Mouse (Mus musculus) neural tube, embryonic 10.5 days (tissue): ENCODE data around the gene Natd1.

Source experiments
- DNase-seq: peaks from one replicate; pipeline ENCODE4 v3.0.0-alpha.2; 2017; ENCODE audit warnings: low spot score; ENCODE audit errors: extremely low spot score

The Natd1 gene

DNA sequence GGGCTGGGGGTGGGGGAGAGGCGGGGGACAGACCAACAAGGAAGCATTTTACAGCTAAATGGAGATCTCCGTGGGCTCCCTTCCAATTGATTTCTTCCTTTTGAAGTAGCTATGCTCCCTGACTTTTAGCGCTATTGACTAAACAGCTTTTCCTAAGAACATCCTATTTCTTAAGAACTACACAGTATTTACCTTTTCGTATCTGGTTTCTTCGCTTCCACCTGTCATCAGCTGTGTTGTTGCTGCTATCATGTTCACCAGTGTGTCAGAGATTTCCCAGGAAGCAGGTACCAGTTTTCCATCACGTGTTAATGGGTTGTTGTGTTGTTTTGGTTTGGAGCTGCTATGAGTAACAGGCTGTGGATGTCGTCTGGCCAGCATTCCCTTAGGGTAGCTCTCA is at the start of gene Natd1:
Natd1 (minus strand) TSS at position 260 of the 400 bp plus-strand sequence.
- no peak for DNase-seq

DNA sequence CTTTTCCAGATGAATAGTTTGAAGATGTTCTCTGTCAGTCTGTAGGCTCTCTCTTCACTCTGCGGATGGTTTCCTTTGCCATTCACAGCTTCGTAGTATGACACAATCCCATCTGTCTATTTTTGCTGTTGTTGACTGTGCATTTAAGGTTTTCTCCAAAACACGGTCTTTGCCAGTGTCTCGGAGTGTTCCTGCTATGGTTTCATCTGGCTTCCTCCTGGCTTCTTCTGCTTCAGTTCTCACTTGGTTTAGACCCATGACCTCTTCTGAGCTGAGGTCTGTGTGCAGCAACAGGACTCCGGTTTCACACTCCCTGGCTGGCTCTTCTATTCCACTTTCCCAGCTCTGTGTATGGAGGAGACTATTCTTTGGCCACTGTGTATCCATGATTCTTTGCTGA is 48.2 kb upstream of the Natd1 start:
- DNase-seq: no peak

DNA sequence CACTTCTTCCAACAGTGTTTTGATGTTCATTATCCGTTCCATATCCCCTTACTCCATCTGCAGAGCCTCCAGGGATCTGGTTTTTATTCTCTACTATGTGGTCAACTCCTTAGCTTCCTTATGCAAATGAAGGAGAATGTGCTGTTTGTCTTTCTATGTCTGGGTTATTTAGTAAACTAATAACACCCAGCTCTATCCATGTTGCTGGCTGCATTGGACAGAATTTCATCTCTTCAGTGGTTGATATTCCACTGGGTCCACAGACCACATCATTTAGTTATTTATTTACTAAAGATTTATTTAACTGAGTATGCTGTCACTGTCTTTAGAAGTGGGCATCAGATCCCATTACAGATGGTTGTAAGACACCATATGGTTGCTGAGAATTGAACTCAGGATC is 46.6 kb upstream of the Natd1 start:
- DNase-seq: no peak

DNA sequence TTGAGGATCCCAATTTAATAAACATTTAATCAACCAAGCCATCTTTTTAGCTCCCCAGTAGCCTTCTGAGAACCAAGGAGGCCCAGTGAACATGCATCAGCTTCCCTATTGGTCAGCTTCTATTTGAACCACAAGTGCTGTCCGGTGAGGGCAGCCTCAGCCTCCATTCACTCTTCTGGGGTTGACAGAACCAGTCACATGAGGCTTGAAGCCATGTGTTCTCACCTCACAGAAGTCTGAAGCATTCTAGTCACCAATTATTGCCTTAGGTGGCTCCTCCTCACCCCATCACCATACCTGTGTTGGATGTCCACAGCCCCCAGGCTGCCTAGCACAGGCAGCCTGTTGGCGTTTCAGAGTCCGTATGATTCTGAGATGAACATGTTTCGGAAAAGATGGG is 44.4 kb upstream of the Natd1 start:
- DNase-seq: no peak

DNA sequence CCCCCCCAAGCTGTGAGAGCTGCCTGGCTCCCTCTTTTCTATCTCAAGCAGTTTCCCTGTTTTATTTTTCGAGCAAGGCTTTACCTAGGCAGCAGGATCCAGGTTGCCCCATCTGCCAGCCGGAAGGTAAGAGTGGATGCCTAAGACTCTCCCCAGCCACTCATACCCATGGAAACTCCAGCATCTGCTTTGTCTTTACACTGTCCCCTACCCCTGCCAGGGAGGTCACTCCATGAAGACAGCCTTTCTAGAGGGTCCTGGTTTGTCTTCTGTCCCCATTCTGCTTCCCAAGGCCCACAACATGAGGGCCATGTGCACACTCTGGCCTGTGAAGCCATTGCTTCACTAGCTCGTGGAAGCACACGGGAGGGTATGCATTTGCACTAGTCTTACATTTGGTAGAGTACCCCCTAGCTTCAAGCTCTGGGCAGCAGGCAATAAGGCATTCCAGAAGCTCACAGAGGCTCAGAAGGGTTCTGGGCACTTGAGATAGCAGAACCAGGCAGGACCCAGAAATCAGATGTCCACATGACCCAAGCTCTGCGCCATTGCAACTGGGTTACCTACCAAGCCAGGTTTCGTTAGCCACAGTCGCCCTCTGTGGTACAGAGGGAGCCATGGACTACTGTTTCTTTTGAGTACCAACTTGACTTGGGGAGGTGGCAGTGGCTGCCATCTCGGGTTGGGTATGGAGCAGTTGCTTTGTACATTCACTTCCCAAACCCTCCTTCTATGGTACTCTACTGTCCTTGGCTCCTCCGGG is 41.3 kb upstream of the Natd1 start:
- no peak for DNase-seq

DNA sequence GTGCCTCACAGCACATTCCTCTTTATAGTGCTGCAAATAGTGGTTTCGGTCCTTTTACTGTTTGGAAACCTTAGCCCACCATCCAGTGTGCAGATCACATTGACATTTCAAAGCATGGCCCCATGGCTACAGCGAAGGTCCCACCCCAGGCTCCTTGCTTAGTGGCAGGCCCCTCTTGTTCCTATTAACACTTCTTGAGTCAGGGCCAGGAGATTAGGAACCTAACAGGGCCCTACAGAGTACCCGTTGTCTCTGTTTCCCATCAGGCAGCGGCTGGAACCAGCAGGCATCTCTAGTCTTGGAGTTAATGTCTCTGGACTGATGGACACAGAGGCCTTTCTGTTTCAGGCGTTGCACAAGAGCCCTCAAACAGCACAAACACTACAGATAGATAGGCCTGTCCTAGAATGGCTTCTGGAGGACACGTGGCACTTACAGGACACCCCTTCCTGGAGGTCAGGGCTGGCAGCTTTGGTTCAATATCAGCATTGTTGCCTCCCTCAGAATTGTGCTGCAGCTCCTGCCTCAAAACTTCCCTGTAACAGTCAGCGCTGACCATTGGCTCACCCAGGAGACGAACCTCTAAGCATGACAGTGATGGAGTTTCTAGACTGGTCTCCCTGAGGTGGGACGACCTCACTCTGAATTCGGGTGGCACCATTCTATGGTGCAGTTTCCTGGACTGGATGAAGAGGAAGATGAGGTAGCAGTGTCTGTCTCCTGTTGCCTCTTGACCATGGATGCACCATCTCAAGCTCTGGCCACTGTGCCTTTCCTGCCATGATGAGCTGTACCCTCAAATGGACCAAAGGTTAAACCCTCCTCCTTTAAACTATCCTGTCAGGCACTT is 39.9 kb upstream of the Natd1 start:
- DNase-seq: no peak

DNA sequence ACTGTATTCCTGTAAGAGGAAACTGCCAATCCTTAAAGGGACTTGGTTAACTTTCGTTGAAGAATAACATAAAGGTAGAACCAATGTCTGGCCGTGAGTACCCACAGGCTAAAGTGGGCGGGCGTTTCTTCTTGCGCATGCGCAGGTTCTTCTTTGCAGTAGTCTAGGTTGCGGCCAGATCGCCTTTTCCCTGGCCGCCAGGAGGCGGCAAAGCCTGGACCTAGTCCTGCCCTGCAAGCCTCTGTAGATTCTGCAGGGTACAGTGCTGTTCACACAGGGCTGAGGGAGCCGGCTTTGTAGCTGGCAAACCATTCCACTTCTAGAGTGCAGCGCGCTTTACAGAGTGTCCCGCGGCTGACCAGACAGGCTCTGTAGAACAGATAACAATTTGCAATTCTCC is 39.3 kb upstream of the Natd1 start:
- peak; percentile 84 for DNase-seq

DNA sequence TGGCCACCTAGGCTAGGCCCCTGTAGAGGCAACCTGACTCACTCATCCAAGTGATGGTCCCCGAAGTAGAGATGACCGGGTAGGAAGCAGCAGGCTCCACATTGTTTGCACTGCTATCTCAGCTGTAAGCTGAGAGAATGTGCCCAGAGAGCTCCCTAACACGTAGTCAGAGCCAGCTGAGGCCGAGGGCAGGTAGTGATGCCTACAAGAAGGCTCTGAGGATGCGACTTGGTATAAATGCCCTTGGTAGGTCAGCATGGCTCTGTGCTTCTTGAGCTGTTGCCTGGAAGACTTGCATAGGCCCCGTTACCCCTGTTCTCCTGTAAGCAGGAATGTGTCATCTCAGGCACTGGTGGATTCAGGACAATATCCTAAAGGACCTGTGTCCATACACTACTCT is 38.4 kb upstream of the Natd1 start:
- DNase-seq: no peak

DNA sequence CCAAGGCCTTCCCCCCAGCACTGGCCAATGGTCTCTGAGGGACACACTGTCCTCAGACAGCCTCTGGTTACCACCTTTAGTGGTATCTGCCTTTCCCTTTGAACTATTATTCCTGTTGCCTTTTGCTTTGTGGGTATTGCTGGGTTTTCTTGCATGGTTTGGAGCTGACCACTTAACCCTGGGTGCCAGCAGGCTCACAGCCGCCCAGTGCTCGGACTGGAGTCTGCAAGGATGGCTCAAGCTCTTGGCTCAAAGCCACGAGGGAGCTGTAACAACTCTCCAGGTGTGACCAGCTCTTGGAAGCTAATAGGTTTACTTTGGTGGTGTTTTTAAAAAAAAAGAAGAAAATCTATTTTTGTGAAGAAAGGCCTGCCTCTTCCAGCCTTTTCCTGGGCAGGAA is 37.8 kb upstream of the Natd1 start:
- no peak for DNase-seq

DNA sequence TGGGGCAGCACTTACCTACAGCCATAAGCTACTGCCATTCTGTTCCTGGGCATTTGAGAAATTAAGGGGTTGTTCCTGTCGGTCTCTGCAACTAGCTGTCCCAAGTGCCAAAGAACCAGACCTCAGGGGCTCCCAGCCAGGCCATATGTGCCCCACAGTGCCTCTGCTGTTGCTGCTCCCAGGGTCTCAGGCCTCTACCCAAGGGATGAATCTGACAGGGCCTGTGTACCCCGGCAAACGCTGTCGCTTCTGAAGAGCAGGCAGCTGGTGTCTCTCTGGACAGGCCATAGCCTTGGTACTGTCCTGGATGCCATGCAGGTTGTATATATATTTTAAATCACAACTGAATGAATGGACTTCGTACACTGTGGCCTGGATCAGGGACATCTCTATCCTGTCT is 37.3 kb upstream of the Natd1 start:
- DNase-seq: no peak

DNA sequence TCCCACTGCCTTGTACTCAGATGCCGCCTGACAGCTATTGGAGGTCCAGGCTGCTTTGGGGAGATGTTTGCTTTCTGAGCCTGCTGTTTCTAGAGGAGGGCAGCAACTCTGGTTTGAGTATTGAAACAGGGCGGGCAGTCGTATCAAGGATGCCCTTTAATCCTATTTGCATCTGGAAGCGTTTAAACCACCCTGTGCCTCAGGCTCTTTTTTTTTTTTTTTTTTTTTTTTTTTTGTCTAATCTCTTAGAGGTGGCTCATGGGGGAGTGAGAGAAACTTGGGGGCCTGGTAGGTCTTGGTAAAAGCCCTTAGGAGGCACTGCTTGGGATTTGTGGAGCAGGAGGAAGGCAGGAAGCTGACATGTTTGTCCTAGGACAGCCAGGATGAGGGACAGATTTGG is 30.5 kb upstream of the Natd1 start:
- no peak for DNase-seq

DNA sequence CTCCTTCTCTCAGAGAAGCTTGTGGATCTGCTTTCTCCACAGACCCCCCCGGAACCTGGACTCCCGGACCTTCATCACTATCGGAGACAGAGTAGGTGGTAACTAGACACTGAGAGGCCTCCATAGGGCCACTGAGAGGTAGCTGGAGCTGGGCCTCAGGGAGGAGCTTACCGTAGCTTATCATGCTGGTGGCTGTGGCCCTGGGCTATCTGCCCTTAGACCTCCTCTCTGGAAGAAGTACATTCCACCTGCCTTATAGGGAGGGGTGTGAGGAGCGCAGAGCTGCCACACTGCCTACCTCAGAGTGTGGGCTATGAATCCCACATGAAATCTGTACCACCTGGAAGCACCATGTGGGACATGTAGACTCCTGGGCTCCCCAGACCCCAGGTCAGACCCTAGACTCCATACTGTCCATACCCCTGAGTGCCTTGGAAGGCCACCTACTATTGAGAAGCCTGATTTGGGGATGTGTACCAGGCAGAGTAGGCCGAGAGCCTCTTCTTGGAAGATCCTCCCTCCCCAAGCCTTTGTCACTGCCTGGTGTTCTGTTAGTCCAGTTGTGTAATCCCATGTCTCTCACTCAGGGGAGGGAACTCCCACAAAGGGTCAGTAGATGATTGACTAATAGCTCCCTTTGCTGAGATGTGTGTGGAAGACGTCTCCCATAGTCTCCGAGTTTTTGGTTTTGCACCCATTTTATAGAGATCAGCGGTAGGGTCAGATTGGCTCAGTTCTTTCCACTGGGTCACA is 27.9 kb upstream of the Natd1 start:
- DNase-seq: no peak

DNA sequence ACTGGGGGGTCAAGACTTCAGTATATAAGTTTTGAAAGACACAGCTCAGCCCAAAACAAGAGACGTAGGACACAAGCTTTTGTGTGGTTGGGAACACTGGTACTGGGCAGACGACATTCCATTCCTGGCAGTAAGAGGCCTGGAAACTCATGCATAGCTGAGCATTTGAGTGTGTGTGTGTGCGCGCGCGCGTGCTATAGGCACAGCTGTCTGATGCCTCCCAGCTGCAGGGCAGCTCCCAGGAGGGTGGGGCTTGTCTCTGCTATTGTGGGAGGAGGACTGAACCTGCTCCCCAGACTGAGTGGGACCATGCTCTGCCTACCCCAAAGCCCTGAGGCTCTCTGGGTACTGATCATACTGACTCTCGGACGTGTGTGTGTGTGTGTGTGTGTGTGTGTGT is 26.8 kb upstream of the Natd1 start:
- peak; percentile 19 for DNase-seq

DNA sequence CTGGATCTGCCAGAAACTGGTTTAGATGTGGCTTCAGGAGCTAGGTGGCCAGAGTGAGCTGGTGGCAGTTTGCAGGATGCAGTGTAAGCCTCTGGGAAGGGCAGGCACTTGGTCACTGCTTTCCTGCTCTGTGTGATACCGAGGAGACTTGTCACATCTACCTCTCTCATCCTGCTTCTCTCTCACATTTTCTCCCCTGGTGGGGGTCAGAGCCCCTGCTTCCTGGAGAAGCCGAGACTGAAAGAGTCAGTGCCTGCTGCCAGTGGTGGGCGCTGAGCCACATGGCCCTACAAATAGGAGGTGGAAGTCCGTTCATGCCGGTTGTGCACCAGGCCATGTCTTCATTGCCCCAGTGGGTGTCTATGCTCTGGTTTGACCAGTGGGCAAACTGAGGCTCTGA is 26.0 kb upstream of the Natd1 start:
- no peak for DNase-seq

DNA sequence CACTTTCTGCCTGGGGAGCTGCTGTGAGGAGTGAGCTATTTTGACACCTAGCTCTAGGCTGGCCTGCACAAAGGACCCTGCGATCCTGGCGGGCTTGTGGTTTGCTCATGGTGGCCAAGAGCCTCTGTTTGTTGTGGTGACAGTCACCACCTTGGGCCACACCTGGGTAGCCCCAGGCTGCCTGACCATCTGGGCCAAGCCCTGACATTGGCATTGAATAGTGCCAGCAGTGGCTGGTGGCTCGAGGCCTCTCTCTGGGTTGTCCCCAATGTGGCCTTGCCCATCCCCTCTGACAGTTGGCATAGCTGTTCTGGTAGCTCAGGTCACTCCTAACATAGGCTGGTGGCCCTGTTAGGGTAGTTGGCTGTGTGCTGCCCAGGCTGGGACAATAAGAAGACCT is 24.9 kb upstream of the Natd1 start:
- DNase-seq: no peak

DNA sequence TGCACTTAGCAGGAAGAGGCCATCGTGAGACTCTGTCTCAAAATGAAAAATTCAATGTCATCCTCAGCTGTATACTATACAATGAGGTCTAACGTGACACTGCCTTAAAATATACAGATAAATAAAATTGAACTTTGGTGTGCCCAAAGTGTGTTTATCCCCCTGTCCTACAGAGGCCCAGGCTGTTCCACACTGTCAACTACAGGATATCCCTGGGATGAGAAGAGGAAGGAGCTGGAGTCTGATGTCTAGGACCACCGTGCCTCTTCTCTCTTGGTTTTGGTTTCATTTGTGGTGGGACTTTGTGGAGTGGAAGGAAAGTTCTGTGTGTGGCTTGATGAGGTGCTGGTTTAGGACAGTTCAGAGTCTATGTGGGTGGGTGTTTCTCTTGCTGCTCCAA is 23.1 kb upstream of the Natd1 start:
- DNase-seq: no peak

DNA sequence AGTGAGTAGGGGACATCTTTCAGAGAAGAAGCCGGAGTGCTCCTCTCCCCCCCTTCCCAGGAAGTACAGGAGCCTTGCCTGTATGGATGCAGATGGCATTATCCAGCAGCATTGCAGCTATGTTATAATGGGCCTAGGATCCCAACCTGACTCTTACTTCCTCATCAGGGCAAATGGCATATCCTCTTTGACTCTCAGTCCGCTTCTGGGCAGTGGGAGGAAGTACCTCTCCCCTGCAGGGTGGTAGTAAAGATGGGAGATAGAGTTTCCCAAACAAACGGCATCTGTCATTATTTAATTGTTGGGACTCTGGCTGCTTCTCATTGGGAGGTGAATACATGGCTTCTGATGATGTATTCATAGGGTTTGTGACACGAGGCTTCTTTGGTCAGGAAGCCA is 21.4 kb upstream of the Natd1 start:
- DNase-seq: no peak

DNA sequence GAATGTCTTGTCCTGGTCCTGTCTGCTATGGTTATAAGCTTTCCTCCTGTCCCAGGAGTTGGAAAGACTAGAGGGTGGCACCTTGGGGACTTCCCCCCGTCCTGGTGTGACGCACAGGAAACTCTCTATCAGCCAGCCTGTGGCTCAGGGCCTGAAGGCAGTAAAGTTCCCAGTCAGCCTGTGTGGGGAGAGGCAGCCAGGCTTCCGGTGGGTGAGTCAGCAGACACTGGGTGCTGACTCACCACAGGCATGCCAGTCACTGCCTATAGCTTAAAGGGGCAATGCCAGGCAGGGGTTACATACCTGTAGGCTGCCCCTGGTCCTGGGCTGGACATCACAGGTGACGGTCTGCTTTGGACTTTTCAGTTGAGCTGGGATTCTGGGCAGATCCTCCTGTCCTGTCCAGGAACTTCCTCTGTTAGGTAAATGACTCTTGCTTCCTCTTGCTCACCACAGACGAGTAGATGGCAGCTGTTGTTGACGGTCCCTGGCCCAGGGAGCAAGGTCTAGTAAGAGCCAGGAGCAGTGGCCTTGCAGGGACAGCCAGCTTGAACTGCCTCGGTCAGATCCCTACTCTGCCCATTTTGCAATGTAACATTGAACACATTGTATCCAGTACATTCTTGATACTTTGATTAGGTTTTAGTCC is 20.9 kb upstream of the Natd1 start:
- DNase-seq: no peak

DNA sequence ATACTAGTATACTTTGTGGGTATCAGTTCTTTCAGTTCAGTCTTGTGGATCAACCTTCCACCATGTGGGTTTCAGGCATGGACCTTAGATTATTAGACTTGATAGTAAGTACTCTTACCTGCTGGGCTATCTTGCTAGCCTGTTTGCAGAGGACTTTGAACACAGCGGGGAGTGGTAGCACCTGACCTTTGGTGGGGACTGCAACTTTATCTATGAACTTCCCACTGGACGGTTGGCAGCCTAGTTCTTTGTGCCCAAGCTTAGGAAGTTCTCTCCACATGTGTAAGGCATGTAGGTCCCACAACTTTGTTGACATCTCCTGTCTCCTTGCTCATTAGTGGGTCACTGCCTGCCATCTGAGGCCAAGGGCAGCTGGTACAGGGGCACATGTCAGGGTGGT is 20.2 kb upstream of the Natd1 start:
- no peak for DNase-seq

DNA sequence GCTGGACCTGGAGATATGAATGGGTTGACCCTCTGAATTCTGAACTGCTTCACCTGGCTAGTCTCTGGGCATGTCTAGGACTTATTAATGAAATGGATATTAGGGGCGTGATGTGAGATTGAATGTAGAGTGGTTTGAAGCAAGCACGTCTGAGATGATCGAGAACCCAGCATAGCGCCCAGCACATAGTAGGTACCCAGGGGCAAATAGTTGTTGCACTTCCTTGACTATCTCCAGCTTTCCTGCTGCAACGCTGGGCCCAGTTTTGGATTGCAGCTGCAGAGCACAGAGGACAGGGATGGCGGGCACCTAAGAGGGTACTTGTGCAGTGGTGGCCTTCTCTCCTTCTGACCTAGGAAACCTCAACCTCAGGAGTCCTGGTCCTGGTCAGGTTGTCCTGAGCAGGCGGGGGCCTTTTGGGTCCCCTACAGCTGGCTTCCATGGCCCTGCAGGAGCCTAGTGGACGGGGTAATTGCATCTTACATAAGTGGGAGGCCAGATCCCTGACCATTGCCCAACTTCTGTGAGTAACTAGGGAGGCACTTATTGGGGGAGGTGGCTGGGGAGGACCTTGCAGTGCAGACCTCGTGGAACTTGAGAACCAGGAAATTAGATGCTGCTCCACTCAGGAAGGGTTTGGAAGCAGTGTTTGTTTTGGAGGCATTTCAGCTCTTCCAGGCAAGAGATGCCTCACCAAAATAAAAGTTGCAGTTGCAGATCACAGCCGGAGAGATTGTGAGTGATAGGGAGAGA is 18.8 kb upstream of the Natd1 start:
- DNase-seq: no peak

DNA sequence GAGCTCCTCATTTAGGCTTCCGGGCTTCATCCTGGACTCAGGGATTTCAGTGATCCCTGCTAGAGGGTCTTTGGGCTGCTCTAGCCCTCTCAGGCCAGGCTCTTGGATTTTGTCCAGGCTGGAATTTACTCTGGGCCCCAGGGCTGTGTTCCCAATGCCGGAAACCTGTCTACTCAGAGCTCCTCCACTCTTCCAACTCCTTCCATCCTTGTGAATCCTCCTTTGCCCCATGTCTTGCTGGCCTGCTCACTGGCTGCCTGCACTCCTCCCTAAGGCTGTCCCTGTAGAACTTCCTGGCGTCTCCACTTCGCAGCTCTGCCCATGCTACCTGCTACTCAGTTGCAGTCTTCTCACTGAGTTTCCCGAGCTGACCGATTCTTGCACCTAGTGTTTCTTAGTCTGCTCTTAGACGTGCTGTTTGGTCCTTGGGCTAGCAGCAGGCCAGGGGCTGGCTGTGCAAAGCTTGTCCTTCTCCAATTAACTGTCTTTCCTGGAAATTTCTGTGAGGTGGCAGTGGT is 18.0 kb upstream of the Natd1 start:
- no peak for DNase-seq
